Mouse (Mus musculus): ENCODE measurements around the gene Golga5. TPM values are rescaled to one million over a fixed set of nuclear protein-coding genes. Genes with fewer than 3 reads are reported as not detected.

The Golga5 gene
- polyA plus RNA-seq, 1 experiment from 2014 or later: 26.5 TPM

DNA sequence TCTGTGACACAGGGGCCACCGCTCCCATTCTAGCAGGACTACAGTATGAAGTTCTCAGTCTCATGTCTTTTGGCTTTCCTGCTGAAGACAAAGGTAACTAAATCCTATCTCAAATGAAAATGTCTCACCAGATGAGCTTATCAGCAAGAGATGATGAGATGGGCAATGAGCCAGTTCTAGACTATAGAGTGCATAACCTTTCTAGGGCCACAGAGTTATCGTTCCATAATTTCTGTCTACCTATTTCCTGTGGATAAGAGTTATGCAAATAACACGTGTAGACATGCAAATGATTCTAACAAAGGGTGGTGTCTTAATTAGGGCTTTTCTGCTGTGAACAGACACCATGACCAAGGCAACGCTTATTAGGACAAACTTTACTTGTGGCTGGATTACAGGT is 34.8 kb upstream of the Golga5 start:
- Histone ChIP-seq H3K27ac (no peak overlapping the region), H3K36me3 (no peaks in the 10 kb centered on the region), H3K4me1 (replicated peaks) (peaks cover 13% of the 10 kb centered on the region), H3K9me3 (no peaks in the 10 kb centered on the region), H3K27me3 (ENCODE audit: insufficient read depth, poor library complexity, severe bottlenecking) (no peaks in the 10 kb centered on the region), H3K4me3 (no peak overlapping the region)
- WGBS: 86% methylated on average over 4 of the region's 4 CpGs
- DNase-seq (ENCODE audit: low spot score): no peak

- Histone ChIP-seq H3K27ac (no peak overlapping the region), H3K27me3 (ENCODE audit: insufficient read depth, poor library complexity, severe bottlenecking) (no peaks in the 10 kb centered on the region), H3K36me3 (no peaks in the 10 kb centered on the region), H3K9me3 (no peaks in the 10 kb centered on the region), H3K4me1 (replicated peaks) (peaks cover 22% of the 10 kb centered on the region), H3K4me3 (no peak overlapping the region)
- DNase-seq (ENCODE audit: low spot score): no peak
- 79% methylated on average over 10 of the region's 10 CpGs for WGBS
Measured at GRCm38 (mm10) chr12:102436939-102437526, 31.9 kb upstream of the Golga5 start.

DNA sequence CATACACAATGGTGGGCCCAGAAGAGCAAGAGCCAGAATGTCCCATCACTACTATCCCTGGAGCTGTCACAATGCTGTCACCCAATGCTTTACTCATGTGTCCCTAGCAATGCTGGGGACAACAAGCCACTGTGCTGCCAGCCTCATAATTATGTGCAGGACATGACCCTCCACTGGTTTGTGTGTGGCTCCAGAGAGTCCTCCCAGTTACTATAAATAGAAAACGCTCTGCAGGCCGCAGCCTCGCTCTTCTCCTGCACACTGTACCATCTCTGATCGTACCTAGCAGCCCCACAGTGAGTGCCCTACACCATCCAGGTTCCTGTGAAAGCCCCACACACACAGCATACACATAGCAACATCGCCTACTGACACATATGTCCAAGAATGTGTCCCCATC is 31.0 kb upstream of the Golga5 start:
- no peaks in the 10 kb centered on the region for H3K9me3 ChIP-seq
- no peak overlapping the region for H3K27ac ChIP-seq
- no peaks in the 10 kb centered on the region for H3K36me3 ChIP-seq
- no peak for DNase-seq (ENCODE audit: low spot score)
- H3K4me3 ChIP-seq: no peak overlapping the region
- H3K27me3 ChIP-seq (ENCODE audit: insufficient read depth, poor library complexity, severe bottlenecking): no peaks in the 10 kb centered on the region
- H3K4me1 ChIP-seq (replicated peaks): peaks cover 22% of the 10 kb centered on the region
- 77% methylated on average over 5 of the region's 5 CpGs for WGBS

- no peaks in the 10 kb centered on the region for H3K27me3 ChIP-seq (ENCODE audit: insufficient read depth, poor library complexity, severe bottlenecking)
- H3K27ac ChIP-seq: peak overlapping the region; percentile 86
- H3K4me1 ChIP-seq (replicated peaks): peaks cover 22% of the 10 kb centered on the region
- H3K9me3 ChIP-seq: no peaks in the 10 kb centered on the region
- no peaks in the 10 kb centered on the region for H3K36me3 ChIP-seq
- no peak for DNase-seq (ENCODE audit: low spot score)
- 3% methylated on average over 20 of the region's 20 CpGs for WGBS
- peak overlapping the region; percentile 67 for H3K4me3 ChIP-seq
Measured at GRCm38 (mm10) chr12:102438983-102439631, 29.8 kb upstream of the Golga5 start.

- H3K27me3 ChIP-seq (ENCODE audit: insufficient read depth, poor library complexity, severe bottlenecking): no peaks in the 10 kb centered on the region
- no peaks in the 10 kb centered on the region for H3K9me3 ChIP-seq
- peak within 1 kb of the TSS; percentile 86 for H3K27ac ChIP-seq
- no peaks in the 10 kb centered on the region for H3K36me3 ChIP-seq
- DNase-seq (ENCODE audit: low spot score): peak; percentile 97
- peaks cover 22% of the 10 kb centered on the region for H3K4me1 ChIP-seq (replicated peaks)
- peak within 1 kb of the TSS; percentile 67 for H3K4me3 ChIP-seq
- WGBS: under 1% methylated on average over 28 of the region's 28 CpGs
Measured at GRCm38 (mm10) chr12:102439632-102440023, 29.3 kb upstream of the Golga5 start, which contains the start of gene Lgmn. TSS of gene Lgmn (minus strand) at chr12:102439813.

DNA sequence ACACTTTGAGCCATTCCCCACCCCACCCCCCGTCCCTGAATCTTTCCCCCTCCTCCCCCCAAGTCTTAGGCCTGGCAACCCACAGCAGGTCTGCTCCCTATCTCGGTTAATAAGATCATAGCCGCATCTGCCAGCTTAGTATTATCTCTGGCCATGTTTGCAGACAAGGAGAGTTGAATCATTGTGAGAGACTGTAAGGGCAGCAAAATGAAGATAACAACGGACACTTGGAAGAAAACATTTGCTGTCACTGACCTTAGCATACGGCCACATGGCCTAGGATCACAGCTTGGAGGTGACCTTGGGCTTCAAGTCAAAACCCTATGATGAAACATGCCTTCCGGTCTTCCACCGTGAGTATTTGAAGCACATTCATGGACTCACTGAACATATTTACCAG is 28.4 kb upstream of the Golga5 start:
- Histone ChIP-seq H3K9me3 (no peaks in the 10 kb centered on the region), H3K4me1 (replicated peaks) (peaks cover 22% of the 10 kb centered on the region), H3K4me3 (no peak overlapping the region), H3K36me3 (no peaks in the 10 kb centered on the region), H3K27ac (no peak overlapping the region), H3K27me3 (ENCODE audit: insufficient read depth, poor library complexity, severe bottlenecking) (no peaks in the 10 kb centered on the region)
- WGBS: 84% methylated on average over 7 of the region's 7 CpGs
- no peak for DNase-seq (ENCODE audit: low spot score)

GRCm38 (mm10) chr12:102441141-102441540 is 27.8 kb upstream of the Golga5 start:
- Histone ChIP-seq H3K36me3 (no peaks in the 10 kb centered on the region), H3K9me3 (no peaks in the 10 kb centered on the region), H3K27me3 (ENCODE audit: insufficient read depth, poor library complexity, severe bottlenecking) (no peaks in the 10 kb centered on the region), H3K4me1 (replicated peaks) (peaks cover 22% of the 10 kb centered on the region), H3K4me3 (no peak overlapping the region), H3K27ac (no peak overlapping the region)
- DNase-seq (ENCODE audit: low spot score): no peak
- WGBS: 82% methylated on average over 6 of the region's 6 CpGs

GRCm38 (mm10) chr12:102442639-102443038 is 26.3 kb upstream of the Golga5 start:
- no peaks in the 10 kb centered on the region for H3K36me3 ChIP-seq
- peaks cover 22% of the 10 kb centered on the region for H3K4me1 ChIP-seq (replicated peaks)
- no peaks in the 10 kb centered on the region for H3K9me3 ChIP-seq
- no peak overlapping the region for H3K4me3 ChIP-seq
- 92% methylated on average over 15 of the region's 15 CpGs for WGBS
- DNase-seq (ENCODE audit: low spot score): no peak
- no peaks in the 10 kb centered on the region for H3K27me3 ChIP-seq (ENCODE audit: insufficient read depth, poor library complexity, severe bottlenecking)
- H3K27ac ChIP-seq: no peak overlapping the region

DNA sequence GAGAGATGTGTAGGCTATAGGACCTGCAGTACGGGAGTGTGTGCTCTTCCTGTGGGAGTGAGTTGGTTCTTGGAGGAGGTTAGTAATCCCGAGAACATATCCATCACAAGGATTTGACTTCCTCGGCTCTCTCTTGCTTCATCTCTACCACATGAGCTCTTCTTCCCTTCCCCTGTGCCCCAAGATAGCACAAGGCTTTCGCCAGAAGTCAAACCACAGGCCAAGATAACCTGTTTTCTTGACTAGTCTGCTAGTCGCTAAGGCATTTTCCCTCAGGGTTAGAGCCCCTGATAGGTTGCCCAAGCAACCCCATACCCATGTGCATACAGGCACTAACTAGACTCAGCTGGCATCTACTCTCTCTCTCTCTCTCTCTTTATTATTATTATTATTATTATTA is 25.3 kb upstream of the Golga5 start:
- no peak for DNase-seq (ENCODE audit: low spot score)
- Histone ChIP-seq H3K27ac (no peak overlapping the region), H3K36me3 (no peaks in the 10 kb centered on the region), H3K4me1 (replicated peaks) (peaks cover 13% of the 10 kb centered on the region), H3K27me3 (ENCODE audit: insufficient read depth, poor library complexity, severe bottlenecking) (no peaks in the 10 kb centered on the region), H3K9me3 (no peaks in the 10 kb centered on the region), H3K4me3 (no peak overlapping the region)
- 89% methylated on average over 5 of the region's 5 CpGs for WGBS

DNA sequence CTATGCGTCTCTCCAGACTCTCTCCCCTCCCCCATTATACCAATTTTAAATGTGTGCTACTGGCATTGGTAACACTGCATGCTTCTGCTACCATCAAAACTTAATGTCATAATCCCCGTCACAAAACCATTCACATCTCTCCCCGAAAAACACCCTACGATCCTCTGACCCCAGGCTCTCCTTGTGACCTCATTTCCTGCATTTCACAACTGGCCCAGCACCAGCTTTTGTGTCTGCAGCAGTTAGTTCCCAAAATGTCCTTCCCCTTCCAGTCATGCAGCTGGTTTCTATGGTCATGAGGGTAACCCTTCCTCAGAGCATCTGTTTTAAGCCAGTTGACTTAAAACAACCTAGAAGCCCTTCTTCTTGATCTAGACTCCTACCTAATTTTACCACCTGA is 23.5 kb upstream of the Golga5 start:
- 75% methylated on average over 4 of the region's 4 CpGs for WGBS
- H3K27ac ChIP-seq: no peak overlapping the region

DNA sequence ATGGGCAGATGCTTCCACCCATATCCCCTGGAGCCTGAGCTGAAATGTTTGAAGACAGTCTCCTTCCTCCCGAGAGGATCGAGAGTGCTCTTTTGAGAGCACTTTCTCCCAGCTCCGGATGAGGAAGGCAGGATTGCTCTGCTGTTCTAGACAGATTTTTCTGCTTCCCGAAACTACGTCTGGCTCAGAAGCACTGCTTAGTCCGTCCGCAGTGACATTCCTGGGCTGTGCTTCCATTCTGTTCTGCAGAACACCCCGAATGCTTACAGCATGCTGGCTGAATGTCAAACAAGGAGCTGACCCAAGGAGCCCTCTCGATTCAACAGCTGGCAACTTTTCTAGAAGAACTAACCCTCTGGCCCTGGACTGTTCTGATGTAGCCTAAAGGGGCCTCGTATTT is 18.5 kb upstream of the Golga5 start:
- Histone ChIP-seq H3K36me3 (no peaks in the 10 kb centered on the region), H3K4me1 (replicated peaks) (no peaks in the 10 kb centered on the region), H3K27ac (no peak overlapping the region), H3K9me3 (no peaks in the 10 kb centered on the region), H3K27me3 (ENCODE audit: insufficient read depth, poor library complexity, severe bottlenecking) (no peaks in the 10 kb centered on the region), H3K4me3 (no peak overlapping the region)
- WGBS: 73% methylated on average over 10 of the region's 10 CpGs
- DNase-seq (ENCODE audit: low spot score): no peak

More for the DNA sequence above, 23.5 kb upstream of the Golga5 start:
- Histone ChIP-seq H3K27me3 (ENCODE audit: insufficient read depth, poor library complexity, severe bottlenecking) (no peaks in the 10 kb centered on the region), H3K9me3 (no peaks in the 10 kb centered on the region), H3K4me3 (no peak overlapping the region), H3K4me1 (replicated peaks) (0 out of 2 replicates have a peak, but pooled peaks cover under 1% of the 10 kb centered on the region), H3K36me3 (no peaks in the 10 kb centered on the region)
- no peak for DNase-seq (ENCODE audit: low spot score)

DNA sequence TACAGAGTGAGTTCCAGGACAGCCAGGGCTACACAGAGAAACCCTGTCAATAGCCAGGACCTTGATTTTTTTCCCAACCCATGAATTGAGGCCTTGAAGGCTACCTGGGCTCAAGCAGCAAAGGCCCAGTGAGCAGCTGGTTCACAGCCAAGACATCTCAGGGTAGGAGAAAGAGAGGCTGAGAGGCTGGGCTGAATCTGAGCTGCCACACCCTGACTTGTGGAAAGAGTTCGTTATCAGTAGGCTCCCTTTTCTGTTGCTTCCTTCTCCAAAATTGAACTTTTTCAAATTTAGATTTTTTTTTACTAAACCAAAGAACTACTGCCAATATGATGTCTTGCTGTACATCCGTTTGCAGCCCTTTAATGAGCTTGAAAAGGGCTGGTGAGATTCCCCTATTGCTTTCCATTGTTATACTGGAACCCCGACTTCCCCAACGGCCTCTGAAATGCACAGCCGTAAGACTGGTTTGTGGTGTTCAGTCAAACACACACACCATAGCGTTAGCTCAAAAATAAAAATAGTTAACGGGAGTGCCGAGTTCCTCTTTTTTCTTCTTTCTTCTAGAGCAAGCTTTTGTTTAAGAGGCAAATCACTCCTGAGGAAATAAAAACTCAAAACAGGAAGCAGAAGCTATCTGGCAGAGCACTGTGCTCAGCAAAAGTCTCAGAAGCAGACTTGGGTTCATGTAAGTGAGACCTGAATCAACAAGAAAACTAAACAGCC is 17.6 kb upstream of the Golga5 start:
- Histone ChIP-seq H3K27ac (no peak overlapping the region), H3K36me3 (no peaks in the 10 kb centered on the region), H3K9me3 (no peaks in the 10 kb centered on the region), H3K4me3 (no peak overlapping the region), H3K4me1 (replicated peaks) (no peaks in the 10 kb centered on the region), H3K27me3 (ENCODE audit: insufficient read depth, poor library complexity, severe bottlenecking) (no peaks in the 10 kb centered on the region)
- WGBS: 82% methylated on average over 8 of the region's 8 CpGs
- no peak for DNase-seq (ENCODE audit: low spot score)

- WGBS: 76% methylated on average over 6 of the region's 6 CpGs
Measured at GRCm38 (mm10) chr12:102453581-102453980, 15.4 kb upstream of the Golga5 start.

More at GRCm38 (mm10) chr12:102453581-102453980, 15.4 kb upstream of the Golga5 start:
- Histone ChIP-seq H3K27me3 (ENCODE audit: insufficient read depth, poor library complexity, severe bottlenecking) (no peaks in the 10 kb centered on the region), H3K9me3 (no peaks in the 10 kb centered on the region), H3K4me3 (no peak overlapping the region), H3K27ac (no peak overlapping the region), H3K36me3 (no peaks in the 10 kb centered on the region), H3K4me1 (replicated peaks) (no peaks in the 10 kb centered on the region)
- DNase-seq (ENCODE audit: low spot score): no peak

Data from hindbrain, embryonic 10.5 days (tissue).